Mouse (Mus musculus): ENCODE data around the gene Stk39. TPM values are rescaled to one million over a fixed set of nuclear protein-coding genes. Genes with fewer than 3 reads are reported as not detected.

Gene Stk39
- polyA plus RNA-seq, 1 experiment = not detected

DNA sequence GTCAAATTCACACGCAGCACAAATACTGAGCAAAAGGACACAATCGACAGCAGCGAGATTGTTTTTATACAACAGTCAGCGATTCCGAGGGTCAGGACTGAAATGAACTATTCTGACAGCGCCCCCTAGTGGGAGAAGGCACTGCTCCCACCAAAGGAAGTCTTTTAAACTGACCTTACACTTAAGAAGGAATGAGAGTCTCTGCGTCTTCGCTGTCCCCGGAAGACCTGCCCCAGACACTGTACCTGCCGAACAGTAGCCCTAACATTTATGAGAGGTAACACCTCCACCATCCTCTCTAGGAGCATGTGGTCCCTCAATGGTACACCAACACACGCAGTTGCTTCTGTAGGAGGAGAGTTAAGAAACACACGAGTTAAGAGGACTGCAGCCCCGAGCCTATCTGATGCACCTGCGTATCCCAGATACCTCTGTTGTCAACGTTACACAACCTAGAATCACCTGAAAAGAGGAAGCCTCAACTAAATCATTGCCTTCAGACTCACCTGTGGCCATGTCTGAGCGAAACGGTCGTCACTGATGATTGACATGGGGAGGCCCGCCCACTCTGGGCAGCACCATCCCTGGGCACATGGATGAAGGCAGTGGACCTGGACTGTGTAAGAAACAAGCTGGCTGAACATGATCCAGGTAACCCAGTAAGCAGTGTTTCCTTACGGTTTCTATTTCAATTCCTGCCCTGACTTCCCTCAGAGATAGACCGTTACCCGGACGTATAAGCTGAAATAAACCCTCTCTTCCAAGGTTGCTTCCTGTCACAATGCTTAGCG is 122.3 kb downstream of the Stk39 start:
- TF ChIP-seq TAL1 (IDR thresholded peaks at IDR 0.05; ENCODE audit: low read length) (no peak), GATA1 (IDR thresholded peaks at IDR 0.05; ENCODE audit: low read length) (no peak)
- Histone ChIP-seq H3K9me3 (ENCODE audit: control insufficient read depth, low read length) (no peaks in the 10 kb centered on the region), H3K4me3 (replicated peaks) (no peak overlapping the region), H3K4me1 (ENCODE audit: control insufficient read depth) (no peaks in the 10 kb centered on the region), H3K36me3 (ENCODE audit: control insufficient read depth) (no peaks in the 10 kb centered on the region), H3K27me3 (ENCODE audit: control insufficient read depth) (no peaks in the 10 kb centered on the region)

DNA sequence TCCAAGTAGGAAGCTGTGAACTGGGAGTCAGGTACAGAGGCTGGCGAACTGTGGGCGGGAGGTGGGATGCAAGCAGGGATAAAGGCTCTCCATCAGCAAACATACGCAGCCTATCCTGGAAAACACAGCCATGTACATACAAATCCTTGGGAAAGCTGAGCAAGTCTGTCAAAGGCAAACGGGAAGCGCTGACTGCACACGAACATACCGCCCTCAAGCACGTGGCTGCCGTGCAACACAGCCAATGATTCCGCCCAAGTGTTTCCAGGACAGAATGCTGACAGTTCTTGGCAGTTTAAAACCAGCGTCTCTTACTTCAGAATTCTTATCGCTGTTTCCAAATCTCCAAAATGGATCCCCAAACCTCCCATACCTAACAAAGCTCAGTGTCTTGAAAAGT is 123.1 kb downstream of the Stk39 start:
- Histone ChIP-seq H3K4me3 (replicated peaks) (no peak overlapping the region), H3K4me1 (ENCODE audit: control insufficient read depth) (no peaks in the 10 kb centered on the region), H3K36me3 (ENCODE audit: control insufficient read depth) (no peaks in the 10 kb centered on the region), H3K9me3 (ENCODE audit: control insufficient read depth, low read length) (no peaks in the 10 kb centered on the region), H3K27me3 (ENCODE audit: control insufficient read depth) (no peaks in the 10 kb centered on the region)
- no peak for TF ChIP-seq GATA1 (IDR thresholded peaks at IDR 0.05; ENCODE audit: low read length)
- TF ChIP-seq TAL1 (IDR thresholded peaks at IDR 0.05; ENCODE audit: low read length) = no peak

DNA sequence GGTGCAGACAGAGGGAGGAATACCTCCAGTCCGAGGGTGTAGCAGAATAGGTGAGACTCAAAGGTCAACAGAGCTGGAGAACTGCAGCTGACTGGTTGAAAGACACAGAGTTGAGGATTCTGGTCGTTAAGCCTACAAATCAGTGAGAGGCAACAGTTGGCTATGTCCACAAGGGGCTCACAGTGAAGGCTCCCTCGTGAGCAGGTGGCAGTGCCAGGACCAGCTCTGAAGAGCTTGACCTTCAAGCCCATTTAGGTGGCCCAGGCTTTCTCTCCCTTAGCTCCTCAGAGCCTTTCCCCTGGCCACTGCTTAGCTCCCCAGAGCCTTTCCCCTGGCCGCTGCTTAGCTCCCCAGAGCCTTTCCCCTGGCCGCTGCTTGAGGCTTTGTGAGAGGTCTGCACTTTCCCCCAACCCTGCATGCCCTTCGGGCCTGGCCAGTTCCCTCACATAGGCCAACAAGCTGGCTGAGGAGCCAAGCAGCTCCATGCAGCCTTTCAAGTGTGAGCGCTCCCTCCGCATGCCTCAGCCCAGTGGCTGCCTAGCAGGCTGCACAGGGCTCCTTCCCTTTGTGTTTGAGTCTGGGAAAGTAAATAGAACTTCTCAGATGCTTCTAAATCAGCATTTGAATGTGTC is 125.3 kb downstream of the Stk39 start:
- H3K36me3 ChIP-seq (ENCODE audit: control insufficient read depth) = no peaks in the 10 kb centered on the region
- no peaks in the 10 kb centered on the region for H3K9me3 ChIP-seq (ENCODE audit: control insufficient read depth, low read length)
- no peak for TF ChIP-seq GATA1 (IDR thresholded peaks at IDR 0.05; ENCODE audit: low read length)
- TF ChIP-seq TAL1 (IDR thresholded peaks at IDR 0.05; ENCODE audit: low read length) = no peak
- H3K4me1 ChIP-seq (ENCODE audit: control insufficient read depth) = no peaks in the 10 kb centered on the region
- no peaks in the 10 kb centered on the region for H3K27me3 ChIP-seq (ENCODE audit: control insufficient read depth)
- H3K4me3 ChIP-seq (replicated peaks) = no peak overlapping the region

DNA sequence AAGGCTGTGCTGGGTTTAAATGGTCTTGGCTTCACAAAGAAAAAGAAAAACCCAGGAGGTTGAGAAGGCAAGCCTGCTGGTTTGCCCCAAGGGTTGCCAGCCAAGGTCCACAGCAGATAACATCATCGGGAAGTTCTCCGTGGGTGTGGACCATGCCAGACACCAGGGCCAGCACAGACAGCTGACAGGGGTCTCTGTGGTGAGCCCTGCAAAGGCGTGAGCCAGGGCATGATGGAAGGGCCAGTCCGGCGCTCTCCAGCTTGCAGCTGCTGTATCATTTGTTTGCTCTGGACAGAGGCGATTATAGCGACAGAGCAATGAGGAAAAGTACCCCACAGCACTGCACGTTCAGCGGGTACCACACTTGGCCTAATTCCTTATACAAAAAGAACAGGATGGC is 126.8 kb downstream of the Stk39 start:
- Histone ChIP-seq H3K27me3 (ENCODE audit: control insufficient read depth) (no peaks in the 10 kb centered on the region), H3K4me1 (ENCODE audit: control insufficient read depth) (no peaks in the 10 kb centered on the region), H3K9me3 (ENCODE audit: control insufficient read depth, low read length) (no peaks in the 10 kb centered on the region), H3K4me3 (replicated peaks) (no peak overlapping the region), H3K36me3 (ENCODE audit: control insufficient read depth) (no peaks in the 10 kb centered on the region)
- TF ChIP-seq TAL1 (IDR thresholded peaks at IDR 0.05; ENCODE audit: low read length) (no peak), GATA1 (IDR thresholded peaks at IDR 0.05; ENCODE audit: low read length) (no peak)

DNA sequence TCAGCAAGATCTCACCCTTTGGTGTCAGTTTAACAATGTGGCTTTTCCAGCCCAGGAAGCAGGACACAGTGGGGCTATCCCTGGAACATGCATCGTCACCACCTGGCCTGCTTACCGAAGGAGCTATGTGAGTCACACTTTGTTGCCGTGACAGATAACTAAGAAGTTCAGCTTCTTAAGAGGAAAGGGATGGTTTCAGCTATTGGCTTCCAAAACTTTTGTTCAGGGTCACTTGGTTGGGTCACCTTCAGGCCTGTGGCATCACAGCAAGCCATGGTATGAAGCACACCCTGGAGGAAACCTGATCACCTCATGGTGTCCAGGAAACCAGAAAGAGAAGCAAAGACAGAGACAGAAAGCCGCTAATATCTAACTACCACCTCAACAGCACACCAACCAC is 128.3 kb downstream of the Stk39 start:
- H3K9me3 ChIP-seq (ENCODE audit: control insufficient read depth, low read length) = no peaks in the 10 kb centered on the region
- no peaks in the 10 kb centered on the region for H3K27me3 ChIP-seq (ENCODE audit: control insufficient read depth)
- H3K36me3 ChIP-seq (ENCODE audit: control insufficient read depth) = no peaks in the 10 kb centered on the region
- TF ChIP-seq GATA1 (IDR thresholded peaks at IDR 0.05; ENCODE audit: low read length) = no peak
- TF ChIP-seq TAL1 (IDR thresholded peaks at IDR 0.05; ENCODE audit: low read length) = no peak
- H3K4me1 ChIP-seq (ENCODE audit: control insufficient read depth) = no peaks in the 10 kb centered on the region
- H3K4me3 ChIP-seq (replicated peaks) = no peak overlapping the region

DNA sequence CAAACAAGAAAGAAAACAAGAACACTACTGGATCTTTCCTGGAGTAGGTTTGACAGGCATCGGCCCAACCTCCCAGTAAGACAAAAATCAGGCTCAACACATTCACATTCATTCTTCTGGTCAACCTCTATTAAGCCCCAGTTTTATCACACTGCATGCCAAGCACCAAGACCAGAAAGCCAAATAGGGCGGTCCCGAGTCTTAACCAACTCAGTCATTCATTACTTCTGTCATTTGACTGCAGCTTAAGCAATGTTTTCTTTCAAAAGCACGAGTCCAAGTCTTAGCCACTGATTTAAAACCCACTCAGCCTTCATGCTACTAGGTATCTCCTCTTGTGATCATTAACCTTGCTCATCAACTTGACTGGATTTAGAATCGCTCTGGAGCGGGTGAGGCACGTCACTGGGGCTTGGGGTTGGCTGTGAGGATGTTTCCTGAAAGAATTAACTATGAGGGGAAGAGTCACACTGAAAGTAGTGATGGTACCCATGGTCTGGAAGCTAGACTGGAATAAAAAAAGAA is 129.9 kb downstream of the Stk39 start:
- Histone ChIP-seq H3K9me3 (ENCODE audit: control insufficient read depth, low read length) (no peaks in the 10 kb centered on the region), H3K36me3 (ENCODE audit: control insufficient read depth) (no peaks in the 10 kb centered on the region), H3K4me1 (ENCODE audit: control insufficient read depth) (no peaks in the 10 kb centered on the region), H3K27me3 (ENCODE audit: control insufficient read depth) (no peaks in the 10 kb centered on the region), H3K4me3 (replicated peaks) (no peak overlapping the region)
- no peak for TF ChIP-seq GATA1 (IDR thresholded peaks at IDR 0.05; ENCODE audit: low read length)

DNA sequence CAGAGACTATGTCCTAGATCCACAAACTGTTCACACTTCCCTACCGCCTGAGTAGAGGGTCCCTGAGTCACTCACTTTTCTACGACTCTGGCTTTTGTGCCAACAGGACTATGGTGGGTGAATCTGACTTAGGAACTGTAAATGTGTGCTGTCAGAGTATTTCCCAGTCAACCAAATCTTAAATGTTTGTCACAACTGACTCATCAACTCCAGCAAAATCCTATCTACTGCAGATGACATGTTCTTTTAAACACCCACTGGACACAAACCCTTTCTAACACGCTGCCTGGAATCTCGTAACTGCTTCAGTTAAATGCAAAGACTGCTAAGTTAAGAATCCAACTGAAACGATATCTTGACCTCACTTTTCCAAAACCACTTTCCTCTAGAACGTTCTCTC is 135.2 kb downstream of the Stk39 start:
- Histone ChIP-seq H3K4me3 (replicated peaks) (no peak overlapping the region), H3K36me3 (ENCODE audit: control insufficient read depth) (no peaks in the 10 kb centered on the region), H3K9me3 (ENCODE audit: control insufficient read depth, low read length) (no peaks in the 10 kb centered on the region), H3K27me3 (ENCODE audit: control insufficient read depth) (no peaks in the 10 kb centered on the region), H3K4me1 (ENCODE audit: control insufficient read depth) (no peaks in the 10 kb centered on the region)
- TF ChIP-seq TAL1 (IDR thresholded peaks at IDR 0.05; ENCODE audit: low read length) = no peak
- no peak for TF ChIP-seq GATA1 (IDR thresholded peaks at IDR 0.05; ENCODE audit: low read length)

DNA sequence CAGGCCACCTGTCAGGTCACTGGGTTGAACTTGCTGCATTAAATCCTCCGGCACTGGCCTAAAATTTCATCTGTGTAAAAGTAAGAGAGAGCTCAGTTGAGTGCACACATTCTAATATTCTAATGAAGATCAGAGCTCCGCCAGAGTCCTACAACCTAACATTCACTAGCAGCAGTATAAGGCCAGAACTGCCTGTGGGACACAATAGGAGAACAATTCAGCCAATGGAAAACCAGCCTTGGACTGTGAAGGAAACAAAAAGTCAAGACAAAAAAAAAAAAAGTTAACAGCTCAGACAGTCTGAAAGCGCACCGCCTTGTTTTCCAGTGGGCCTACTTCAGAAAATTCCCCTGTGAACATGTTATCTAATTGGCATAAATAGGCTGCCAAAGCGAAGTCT is 137.1 kb downstream of the Stk39 start:
- TF ChIP-seq TAL1 (IDR thresholded peaks at IDR 0.05; ENCODE audit: low read length) (no peak), GATA1 (IDR thresholded peaks at IDR 0.05; ENCODE audit: low read length) (no peak)
- no peaks in the 10 kb centered on the region for H3K36me3 ChIP-seq (ENCODE audit: control insufficient read depth)

DNA sequence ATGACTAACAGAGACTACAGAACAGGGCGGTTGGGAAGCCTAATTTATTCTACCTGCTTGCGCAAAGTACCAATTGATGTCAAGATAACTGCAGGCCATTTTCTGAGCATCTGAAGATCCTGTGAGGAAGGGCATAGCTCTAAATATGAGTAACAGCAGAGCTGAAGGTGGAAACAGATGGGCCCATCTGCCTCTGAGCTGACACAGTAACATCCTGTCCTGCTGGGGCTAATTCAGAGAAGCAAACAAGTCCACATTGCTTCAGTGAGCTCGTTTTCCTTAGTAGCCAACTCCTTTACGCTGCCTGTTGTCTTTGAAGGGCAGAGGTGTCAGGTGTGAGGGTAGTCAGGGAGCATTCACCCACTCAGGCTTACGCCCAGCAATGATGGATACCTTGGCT is 146.8 kb downstream of the Stk39 start:
- no peak for TF ChIP-seq TAL1 (IDR thresholded peaks at IDR 0.05; ENCODE audit: low read length)
- TF ChIP-seq GATA1 (IDR thresholded peaks at IDR 0.05; ENCODE audit: low read length) = no peak
- no peaks in the 10 kb centered on the region for H3K4me1 ChIP-seq (ENCODE audit: control insufficient read depth)

More for the DNA sequence above, 137.1 kb downstream of the Stk39 start:
- Histone ChIP-seq H3K4me1 (ENCODE audit: control insufficient read depth) (no peaks in the 10 kb centered on the region), H3K9me3 (ENCODE audit: control insufficient read depth, low read length) (no peaks in the 10 kb centered on the region), H3K4me3 (replicated peaks) (no peak overlapping the region), H3K27me3 (ENCODE audit: control insufficient read depth) (no peaks in the 10 kb centered on the region)

More for the DNA sequence above, 146.8 kb downstream of the Stk39 start:
- no peaks in the 10 kb centered on the region for H3K27me3 ChIP-seq (ENCODE audit: control insufficient read depth)
- H3K36me3 ChIP-seq (ENCODE audit: control insufficient read depth) = no peaks in the 10 kb centered on the region
- H3K4me3 ChIP-seq (replicated peaks) = no peak overlapping the region
- no peaks in the 10 kb centered on the region for H3K9me3 ChIP-seq (ENCODE audit: control insufficient read depth, low read length)

Measured in erythroblast, embryonic 14.5 days (primary cell).